Mouse (Mus musculus) erythroblast, embryonic 14.5 days (primary cell): ENCODE results near the gene Rcsd1. TPM values are rescaled to one million over a fixed set of nuclear protein-coding genes. Genes with fewer than 3 reads are reported as not detected.

Experiments used
- H3K27me3 ChIP-seq: 2 replicates; pipeline ENCODE4 v1.6.1; 2012; ENCODE audit warnings: inconsistent platforms; ENCODE audit not compliant: control insufficient read depth
- H3K36me3 ChIP-seq: 2 replicates; pipeline ENCODE4 v1.6.1; 2012; ENCODE audit warnings: mild to moderate bottlenecking, inconsistent platforms; ENCODE audit not compliant: control insufficient read depth
- H3K4me1 ChIP-seq: 2 replicates; pipeline ENCODE4 v1.6.1; 2012; ENCODE audit warnings: inconsistent platforms; ENCODE audit not compliant: control insufficient read depth
- H3K4me3 ChIP-seq: replicated peaks from 2 replicates; pipeline ENCODE3; 2012; ENCODE audit warnings: moderate library complexity, mild to moderate bottlenecking, inconsistent platforms
- H3K9me3 ChIP-seq: 2 replicates; pipeline ENCODE4 v1.6.1; 2012; ENCODE audit warnings: low read length, inconsistent platforms, mixed read lengths; ENCODE audit not compliant: control insufficient read depth
- GATA1 ChIP-seq: IDR thresholded peaks from 2 replicates; pipeline ENCODE4 v1.6.1; 2012; ENCODE audit warnings: low read length, inconsistent platforms, mixed read lengths
- TAL1 ChIP-seq: IDR thresholded peaks from 3 replicates; pipeline ENCODE4 v1.6.1; 2012; ENCODE audit warnings: low read length, inconsistent platforms, mixed read lengths
- polyA plus RNA-seq: library from polyadenylated mRNA; stranded (reverse); fragments of >175 nt; gene quantifications from 2 replicates; pipeline ENCODE4 v1.2.3, GENCODE M21; 2012

The Rcsd1 gene
- polyA plus RNA-seq, 1 experiment, result 0.11 TPM

GRCm38 (mm10) chr1:165661725-165662124 lies 47.8 kb downstream of the Rcsd1 start:
- H3K27me3 ChIP-seq, result no peaks in the 10 kb centered on the region
- no peak overlapping the region for H3K4me3 ChIP-seq
- no peaks in the 10 kb centered on the region for H3K4me1 ChIP-seq
- no peaks in the 10 kb centered on the region for H3K36me3 ChIP-seq
- H3K9me3 ChIP-seq, result no peaks in the 10 kb centered on the region
- TF ChIP-seq GATA1 (no peak), TAL1 (no peak)

GRCm38 (mm10) chr1:165661191-165661590 lies 48.4 kb downstream of the Rcsd1 start:
- H3K9me3 ChIP-seq, result no peaks in the 10 kb centered on the region
- H3K27me3 ChIP-seq, result no peaks in the 10 kb centered on the region
- H3K4me3 ChIP-seq, result no peak overlapping the region
- no peaks in the 10 kb centered on the region for H3K36me3 ChIP-seq
- TF ChIP-seq TAL1 (no peak), GATA1 (no peak)
- H3K4me1 ChIP-seq, result no peaks in the 10 kb centered on the region

DNA sequence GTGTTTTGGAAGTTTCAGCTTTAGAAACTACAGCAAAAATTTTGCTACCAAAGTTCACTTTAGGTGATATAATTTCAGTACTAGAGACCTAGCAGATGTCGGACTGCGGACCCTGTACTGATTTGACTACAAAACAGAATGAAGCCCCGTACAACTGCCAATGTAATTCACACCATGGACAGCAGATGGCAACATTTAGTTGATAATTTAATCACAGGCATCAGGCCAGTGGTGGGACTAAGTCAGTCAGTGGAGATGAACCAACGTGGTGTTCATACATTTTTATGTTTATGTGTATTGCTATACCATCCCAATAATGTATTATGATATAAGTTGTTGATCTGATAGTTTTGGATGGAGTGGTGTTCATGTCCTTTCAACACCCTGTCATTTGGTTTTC lies 48.8 kb downstream of the Rcsd1 start:
- no peak for TF ChIP-seq GATA1
- no peak for TF ChIP-seq TAL1
- Histone ChIP-seq H3K4me3 (no peak overlapping the region), H3K4me1 (no peaks in the 10 kb centered on the region), H3K27me3 (no peaks in the 10 kb centered on the region), H3K9me3 (no peaks in the 10 kb centered on the region), H3K36me3 (no peaks in the 10 kb centered on the region)

- Histone ChIP-seq H3K27me3 (no peaks in the 10 kb centered on the region), H3K9me3 (no peaks in the 10 kb centered on the region), H3K4me3 (no peak overlapping the region), H3K4me1 (no peaks in the 10 kb centered on the region), H3K36me3 (no peaks in the 10 kb centered on the region)
- TF ChIP-seq GATA1 (no peak), TAL1 (no peak)
Observed at GRCm38 (mm10) chr1:165658602-165659001, 51.0 kb downstream of the Rcsd1 start.

DNA sequence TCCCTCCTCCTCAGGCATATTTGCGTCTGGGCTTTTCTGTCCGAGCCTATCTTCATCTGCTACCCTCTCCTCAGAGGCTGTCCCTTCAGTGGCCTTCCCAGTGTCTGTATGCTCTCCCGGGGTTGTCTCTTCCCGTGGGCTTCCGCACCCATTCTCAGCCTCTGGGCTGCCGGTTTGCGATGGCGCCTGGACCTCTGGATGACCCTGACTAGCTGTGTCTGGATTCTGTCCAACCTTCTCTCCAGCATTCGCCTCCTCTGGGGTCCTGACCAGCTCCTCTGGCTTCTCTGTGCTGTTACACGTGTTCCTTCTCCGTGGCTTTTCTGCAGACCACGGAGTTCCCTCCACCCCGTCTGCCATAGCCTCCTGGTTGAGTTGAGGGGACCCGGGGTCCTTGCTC lies 54.1 kb downstream of the Rcsd1 start:
- H3K9me3 ChIP-seq, result no peaks in the 10 kb centered on the region
- no peaks in the 10 kb centered on the region for H3K27me3 ChIP-seq
- no peaks in the 10 kb centered on the region for H3K4me1 ChIP-seq
- H3K36me3 ChIP-seq, result no peaks in the 10 kb centered on the region
- TF ChIP-seq TAL1, result no peak
- no peak for TF ChIP-seq GATA1
- H3K4me3 ChIP-seq, result no peak overlapping the region

GRCm38 (mm10) chr1:165655022-165655421 lies 54.5 kb downstream of the Rcsd1 start:
- no peaks in the 10 kb centered on the region for H3K4me1 ChIP-seq
- no peak overlapping the region for H3K4me3 ChIP-seq
- no peaks in the 10 kb centered on the region for H3K27me3 ChIP-seq
- TF ChIP-seq TAL1, result no peak
- no peak for TF ChIP-seq GATA1
- H3K36me3 ChIP-seq, result no peaks in the 10 kb centered on the region
- no peaks in the 10 kb centered on the region for H3K9me3 ChIP-seq

- Histone ChIP-seq H3K9me3 (no peaks in the 10 kb centered on the region), H3K4me3 (no peak overlapping the region), H3K27me3 (no peaks in the 10 kb centered on the region), H3K4me1 (no peaks in the 10 kb centered on the region), H3K36me3 (no peaks in the 10 kb centered on the region)
- TF ChIP-seq TAL1 (no peak), GATA1 (no peak)
Observed at GRCm38 (mm10) chr1:165653126-165653885, 56.3 kb downstream of the Rcsd1 start.

- TF ChIP-seq TAL1 (no peak), GATA1 (no peak)
- H3K9me3 ChIP-seq, result no peaks in the 10 kb centered on the region
- H3K36me3 ChIP-seq, result no peaks in the 10 kb centered on the region
- no peak overlapping the region for H3K4me3 ChIP-seq
- no peaks in the 10 kb centered on the region for H3K4me1 ChIP-seq
- no peaks in the 10 kb centered on the region for H3K27me3 ChIP-seq
Observed at GRCm38 (mm10) chr1:165652507-165652906, 57.0 kb downstream of the Rcsd1 start.

DNA sequence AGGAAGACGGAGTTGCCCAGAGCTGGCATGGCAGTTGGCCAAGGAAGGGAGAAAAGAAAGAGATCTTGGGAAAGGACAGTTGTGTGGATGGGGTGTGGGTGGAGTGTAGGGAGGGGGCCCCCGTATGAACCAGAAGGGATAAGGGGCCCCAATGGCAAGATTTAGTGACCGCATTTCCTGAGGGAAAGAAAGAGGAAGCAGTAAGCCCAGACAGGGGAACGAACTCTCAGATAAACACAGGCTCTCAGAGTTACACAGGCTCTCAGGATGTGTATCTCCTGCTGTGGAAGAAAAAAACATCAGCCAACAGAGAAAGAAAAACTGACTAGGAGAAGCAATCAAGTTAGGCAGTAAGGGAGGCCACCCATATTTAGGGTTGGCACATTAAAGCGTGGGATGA lies 58.4 kb downstream of the Rcsd1 start:
- Histone ChIP-seq H3K4me3 (no peak overlapping the region), H3K36me3 (no peaks in the 10 kb centered on the region), H3K4me1 (no peaks in the 10 kb centered on the region), H3K27me3 (no peaks in the 10 kb centered on the region), H3K9me3 (no peaks in the 10 kb centered on the region)
- no peak for TF ChIP-seq TAL1
- TF ChIP-seq GATA1, result no peak

- no peak overlapping the region for H3K4me3 ChIP-seq
- H3K36me3 ChIP-seq, result no peaks in the 10 kb centered on the region
- peaks cover 22% of the 10 kb centered on the region for H3K27me3 ChIP-seq
- H3K4me1 ChIP-seq, result peaks cover 20% of the 10 kb centered on the region
- H3K9me3 ChIP-seq, result no peaks in the 10 kb centered on the region
- TF ChIP-seq GATA1, result no peak
- TF ChIP-seq TAL1, result no peak
Observed at GRCm38 (mm10) chr1:165645102-165645501, 64.5 kb downstream of the Rcsd1 start.
